Mouse (Mus musculus): ENCODE data around the gene Lmo3.

Lmo3 gene

GRCm38 (mm10) chr6:138422671-138423321 lies 159.0 kb downstream of the Lmo3 start:
- no peak for DNase-seq (ENCODE audit: low spot score in 2 of 2)

GRCm38 (mm10) chr6:138421931-138422531 lies 159.7 kb downstream of the Lmo3 start:
- no peak for DNase-seq (ENCODE audit: low spot score in 2 of 2)

- no peak for DNase-seq (ENCODE audit: low spot score in 2 of 2)
Observed at GRCm38 (mm10) chr6:138421191-138421613, 160.6 kb downstream of the Lmo3 start.

- no peak for DNase-seq (ENCODE audit: low spot score in 2 of 2)
Observed at GRCm38 (mm10) chr6:138420536-138420891, 161.3 kb downstream of the Lmo3 start.

- no peak for DNase-seq (ENCODE audit: low spot score in 2 of 2)
Observed at GRCm38 (mm10) chr6:138419871-138420535, 161.8 kb downstream of the Lmo3 start.

- no peak for DNase-seq (ENCODE audit: low spot score in 2 of 2)
Observed at GRCm38 (mm10) chr6:138412075-138412474, 169.7 kb downstream of the Lmo3 start.

GRCm38 (mm10) chr6:138402031-138402430 lies 179.7 kb downstream of the Lmo3 start:
- no peak for DNase-seq (ENCODE audit: low spot score in 2 of 2)

- no peak for DNase-seq (ENCODE audit: low spot score in 2 of 2)
Observed at GRCm38 (mm10) chr6:138398836-138399235, 182.9 kb downstream of the Lmo3 start.

GRCm38 (mm10) chr6:138391085-138391484 lies 190.7 kb downstream of the Lmo3 start:
- no peak for DNase-seq (ENCODE audit: low spot score in 2 of 2)

- DNase-seq (ENCODE audit: low spot score in 2 of 2) = no peak
Observed at GRCm38 (mm10) chr6:138388168-138388936, 193.4 kb downstream of the Lmo3 start.

GRCm38 (mm10) chr6:138383208-138383607 lies 198.6 kb downstream of the Lmo3 start:
- DNase-seq (ENCODE audit: low spot score in 2 of 2) = no peak

- DNase-seq (ENCODE audit: low spot score in 2 of 2) = no peak
Observed at GRCm38 (mm10) chr6:138371176-138371575, 210.6 kb downstream of the Lmo3 start.

- peak; percentile 10 to 23 for DNase-seq (ENCODE audit: low spot score in 2 of 2)
Observed at GRCm38 (mm10) chr6:138364111-138364510, 217.7 kb downstream of the Lmo3 start.

GRCm38 (mm10) chr6:138350587-138351345 lies 231.0 kb downstream of the Lmo3 start:
- DNase-seq (ENCODE audit: low spot score in 2 of 2) = no peak

- DNase-seq (ENCODE audit: low spot score in 2 of 2) = no peak
Observed at GRCm38 (mm10) chr6:138346558-138346957, 235.2 kb downstream of the Lmo3 start.

GRCm38 (mm10) chr6:138335858-138336257 lies 245.9 kb downstream of the Lmo3 start:
- DNase-seq (ENCODE audit: low spot score in 2 of 2) = no peak

GRCm38 (mm10) chr6:138333991-138334390 lies 247.8 kb downstream of the Lmo3 start:
- DNase-seq (ENCODE audit: low spot score in 2 of 2) = no peak

- peak in 1 of 2 experiments; percentile 3 for DNase-seq (ENCODE audit: low spot score in 2 of 2)
Observed at GRCm38 (mm10) chr6:138325744-138326400, 255.9 kb downstream of the Lmo3 start.

GRCm38 (mm10) chr6:138325145-138325544 lies 256.6 kb downstream of the Lmo3 start:
- no peak for DNase-seq (ENCODE audit: low spot score in 2 of 2)

GRCm38 (mm10) chr6:138323325-138323724 lies 258.4 kb downstream of the Lmo3 start:
- DNase-seq (ENCODE audit: low spot score in 2 of 2) = no peak

- no peak for DNase-seq (ENCODE audit: low spot score in 2 of 2)
Observed at GRCm38 (mm10) chr6:138320190-138320737, 261.5 kb downstream of the Lmo3 start.
